Mouse (Mus musculus) cerebellum, adult (tissue): ENCODE results near the gene Scpep1.
"Not testable (repeated sequence)": the region's sequence is repeated elsewhere in the genome, so short reads cannot be mapped to it uniquely, and the experiment has no call there.

Experiments
- ATAC-seq: cut with Nextera tagmentation; 2 replicates; pipeline ENCODE4 v1.9.2; 2017; ENCODE audit warnings: mild to moderate bottlenecking, moderate library complexity, mixed read lengths; ENCODE audit not compliant: insufficient number of reproducible peaks, low FRiP score, low TSS enrichment

Scpep1 gene

GRCm38 (mm10) chr11:88955217-88955969 is at the start of gene Scpep1:
TSS of gene Scpep1 (minus strand) at chr11:88955465.
- peak; percentile 98 for ATAC-seq

GRCm38 (mm10) chr11:89003726-89004125 is 48.5 kb upstream of the Scpep1 start:
- no peak for ATAC-seq

GRCm38 (mm10) chr11:89003078-89003477 is 47.8 kb upstream of the Scpep1 start:
- no peak for ATAC-seq

- ATAC-seq = no peak
Measured at GRCm38 (mm10) chr11:89002621-89003020, 47.4 kb upstream of the Scpep1 start.

- no peak for ATAC-seq
Measured at GRCm38 (mm10) chr11:89002068-89002467, 46.8 kb upstream of the Scpep1 start.

GRCm38 (mm10) chr11:89001569-89001968 is 46.3 kb upstream of the Scpep1 start:
- no peak for ATAC-seq

- ATAC-seq = no peak
Measured at GRCm38 (mm10) chr11:89000527-89000819, 45.2 kb upstream of the Scpep1 start.

- ATAC-seq = no peak
Measured at GRCm38 (mm10) chr11:88999723-89000526, 44.7 kb upstream of the Scpep1 start.

- no peak for ATAC-seq
Measured at GRCm38 (mm10) chr11:88998974-88999722, 43.9 kb upstream of the Scpep1 start, which contains the start of gene Trim25. TSS of gene Trim25 (plus strand) at chr11:88999376.

- ATAC-seq = no peak
Measured at GRCm38 (mm10) chr11:88998406-88998805, 43.1 kb upstream of the Scpep1 start.

- not testable (repeated sequence) for ATAC-seq
Measured at GRCm38 (mm10) chr11:88997343-88997742, 42.1 kb upstream of the Scpep1 start.

- ATAC-seq = no peak
Measured at GRCm38 (mm10) chr11:88996427-88996826, 41.2 kb upstream of the Scpep1 start.

- no peak for ATAC-seq
Measured at GRCm38 (mm10) chr11:88995616-88996015, 40.4 kb upstream of the Scpep1 start.

- no peak for ATAC-seq
Measured at GRCm38 (mm10) chr11:88994492-88994891, 39.2 kb upstream of the Scpep1 start.

- ATAC-seq = no peak
Measured at GRCm38 (mm10) chr11:88993625-88994024, 38.4 kb upstream of the Scpep1 start.

- ATAC-seq = no peak
Measured at GRCm38 (mm10) chr11:88993186-88993585, 37.9 kb upstream of the Scpep1 start.

GRCm38 (mm10) chr11:88989530-88989929 is 34.3 kb upstream of the Scpep1 start:
- no peak for ATAC-seq

GRCm38 (mm10) chr11:88988956-88989355 is 33.7 kb upstream of the Scpep1 start:
- ATAC-seq = no peak

- no peak for ATAC-seq
Measured at GRCm38 (mm10) chr11:88986616-88987015, 31.4 kb upstream of the Scpep1 start.

GRCm38 (mm10) chr11:88981337-88981736 is 26.1 kb upstream of the Scpep1 start:
- no peak for ATAC-seq

- no peak for ATAC-seq
Measured at GRCm38 (mm10) chr11:88977188-88977587, 21.9 kb upstream of the Scpep1 start.
